Mouse (Mus musculus): ENCODE results near the gene Bpnt1. TPM values are rescaled to one million over a fixed set of nuclear protein-coding genes. Genes with fewer than 3 reads are reported as not detected.
A peak's percentile ranks its signal among the peaks of the same experiment; 100 is the strongest.

The Bpnt1 gene
- polyA plus RNA-seq (2015; fragmentation: Nextera tagmentation; extraction: Ambion mirVana), result 56.4 and 65.5 TPM in 2 replicates

- under 1% methylated on average over 32 of the region's 32 CpGs for WGBS
Observed at GRCm38 (mm10) chr1:185331983-185332430, at the start of gene Bpnt1. Bpnt1 (plus strand) TSS chr1:185332149.

DNA sequence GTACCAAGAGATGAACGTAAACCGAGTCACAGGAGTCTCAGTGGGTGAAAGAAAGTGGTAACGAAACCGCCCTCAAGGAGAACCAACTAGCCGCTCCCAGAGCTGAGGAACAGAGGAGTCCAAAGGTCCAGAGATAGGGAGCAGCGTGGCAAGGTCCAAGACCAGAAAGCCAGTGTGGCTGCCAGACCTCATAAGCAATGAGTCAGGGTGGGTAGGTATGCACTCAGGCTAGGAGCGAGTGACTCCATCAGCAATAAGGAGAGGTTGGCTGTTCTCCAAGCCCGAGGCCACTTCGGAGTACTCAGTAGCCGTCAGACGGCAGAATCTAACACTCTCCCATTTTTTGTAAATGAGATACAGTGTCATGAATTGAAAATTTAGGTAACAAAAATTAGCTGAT is 49.1 kb upstream of the Bpnt1 start:
- Histone ChIP-seq H3K27ac (ENCODE audit: low read length) (no peak overlapping the region), H3K36me3 (ENCODE audit: insufficient read depth, low read length) (peaks cover 69% of the 10 kb centered on the region), H3K4me1 (ENCODE audit: insufficient read depth, low read length) (no peaks in the 10 kb centered on the region), H3K27me3 (ENCODE audit: insufficient read depth, low read length) (no peaks in the 10 kb centered on the region), H3K9me3 (ENCODE audit: low read length) (no peaks in the 10 kb centered on the region), H3K4me2 (replicated peaks; ENCODE audit: low read depth, low read length) (no peak overlapping the region), H3K9ac (replicated peaks; ENCODE audit: low read length) (no peak overlapping the region), H3K4me3 (ENCODE audit: low read length) (no peak overlapping the region)
- no peak for ATAC-seq (ENCODE audit: low FRiP score, low TSS enrichment)
- WGBS, result 93% methylated on average over 11 of the region's 11 CpGs

More at GRCm38 (mm10) chr1:185331983-185332430, at the start of gene Bpnt1:
- Histone ChIP-seq H3K4me1 (ENCODE audit: insufficient read depth, low read length) (peaks cover 32% of the 10 kb centered on the region; the same call in 1 of the 2 replicates), H3K27me3 (ENCODE audit: insufficient read depth, low read length) (no peaks in the 10 kb centered on the region), H3K36me3 (ENCODE audit: insufficient read depth, low read length) (peaks cover 2% of the 10 kb centered on the region; the same call in 1 of the 2 replicates), H3K4me2 (replicated peaks; ENCODE audit: low read depth, low read length) (peak within 1 kb of the TSS; percentile 80), H3K4me3 (ENCODE audit: low read length) (peak within 1 kb of the TSS; percentile 73), H3K9me3 (ENCODE audit: low read length) (no peaks in the 10 kb centered on the region), H3K27ac (ENCODE audit: low read length) (peak within 1 kb of the TSS; percentile 95), H3K9ac (replicated peaks; ENCODE audit: low read length) (peak within 1 kb of the TSS; percentile 85)
- peak; percentile 89 for ATAC-seq (ENCODE audit: low FRiP score, low TSS enrichment)

DNA sequence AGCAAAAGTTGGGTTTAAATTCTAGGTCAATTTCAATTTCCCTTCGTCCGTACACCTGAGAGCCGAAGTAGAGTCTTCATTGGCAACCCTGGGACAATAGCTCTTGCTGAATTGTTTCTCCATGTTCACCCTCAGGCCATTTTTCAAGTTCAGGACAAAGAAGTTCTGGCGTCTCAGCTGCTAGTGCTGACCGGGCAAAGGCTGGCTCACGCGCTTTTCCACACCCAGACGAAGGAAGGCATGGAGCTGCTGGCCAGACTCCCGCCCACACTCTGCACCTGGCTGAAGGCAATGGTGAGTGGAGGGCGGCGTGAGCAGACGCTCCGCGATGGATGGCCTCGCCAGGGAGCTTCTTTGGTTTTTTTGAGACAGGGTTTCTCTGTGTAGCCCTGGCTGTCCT is 48.7 kb upstream of the Bpnt1 start:
- no peaks in the 10 kb centered on the region for H3K27me3 ChIP-seq (ENCODE audit: insufficient read depth, low read length)
- WGBS, result 91% methylated on average over 15 of the region's 15 CpGs
- no peaks in the 10 kb centered on the region for H3K4me1 ChIP-seq (ENCODE audit: insufficient read depth, low read length)
- ATAC-seq (ENCODE audit: low FRiP score, low TSS enrichment), result no peak
- H3K4me2 ChIP-seq (replicated peaks; ENCODE audit: low read depth, low read length), result no peak overlapping the region
- H3K9me3 ChIP-seq (ENCODE audit: low read length), result no peaks in the 10 kb centered on the region
- H3K27ac ChIP-seq (ENCODE audit: low read length), result no peak overlapping the region
- H3K9ac ChIP-seq (replicated peaks; ENCODE audit: low read length), result no peak overlapping the region
- peaks cover 68% of the 10 kb centered on the region for H3K36me3 ChIP-seq (ENCODE audit: insufficient read depth, low read length)
- no peak overlapping the region for H3K4me3 ChIP-seq (ENCODE audit: low read length)

- Histone ChIP-seq H3K4me1 (ENCODE audit: insufficient read depth, low read length) (no peaks in the 10 kb centered on the region), H3K27ac (ENCODE audit: low read length) (no peak overlapping the region), H3K4me2 (replicated peaks; ENCODE audit: low read depth, low read length) (no peak overlapping the region), H3K4me3 (ENCODE audit: low read length) (no peak overlapping the region), H3K9ac (replicated peaks; ENCODE audit: low read length) (no peak overlapping the region), H3K27me3 (ENCODE audit: insufficient read depth, low read length) (no peaks in the 10 kb centered on the region), H3K36me3 (ENCODE audit: insufficient read depth, low read length) (peaks cover 62% of the 10 kb centered on the region), H3K9me3 (ENCODE audit: low read length) (no peaks in the 10 kb centered on the region)
- 70% methylated on average over 4 of the region's 4 CpGs for WGBS
- peak; percentile 42; the same call in 1 of the 2 replicates for ATAC-seq (ENCODE audit: low FRiP score, low TSS enrichment)
Observed at GRCm38 (mm10) chr1:185284740-185285139, 47.2 kb upstream of the Bpnt1 start.

DNA sequence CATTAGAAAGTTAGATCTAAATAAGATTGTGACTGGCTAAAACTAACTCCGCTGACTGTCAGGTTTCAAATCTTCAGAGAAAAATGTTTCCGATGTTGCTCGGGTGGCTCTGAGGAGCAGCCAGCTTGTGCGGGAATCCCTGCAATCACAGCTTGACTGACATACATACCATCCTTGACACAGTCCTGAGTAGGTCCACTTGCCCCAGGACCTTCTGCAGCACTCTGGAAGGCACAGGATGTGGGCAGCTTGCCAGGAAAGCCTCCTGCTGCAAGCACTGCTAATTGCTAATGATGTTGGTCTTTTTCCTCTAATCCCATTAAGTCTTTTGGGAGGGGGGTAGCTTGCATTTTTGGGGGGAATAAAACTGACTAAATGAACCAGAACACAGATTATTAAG is 46.8 kb upstream of the Bpnt1 start:
- ATAC-seq (ENCODE audit: low FRiP score, low TSS enrichment), result no peak
- Histone ChIP-seq H3K4me1 (ENCODE audit: insufficient read depth, low read length) (no peaks in the 10 kb centered on the region), H3K27me3 (ENCODE audit: insufficient read depth, low read length) (no peaks in the 10 kb centered on the region), H3K4me3 (ENCODE audit: low read length) (no peak overlapping the region), H3K9me3 (ENCODE audit: low read length) (no peaks in the 10 kb centered on the region), H3K9ac (replicated peaks; ENCODE audit: low read length) (no peak overlapping the region), H3K4me2 (replicated peaks; ENCODE audit: low read depth, low read length) (no peak overlapping the region), H3K36me3 (ENCODE audit: insufficient read depth, low read length) (peaks cover 63% of the 10 kb centered on the region), H3K27ac (ENCODE audit: low read length) (no peak overlapping the region)
- 88% methylated on average over 4 of the region's 4 CpGs for WGBS

GRCm38 (mm10) chr1:185287066-185287465 is 44.9 kb upstream of the Bpnt1 start:
- Histone ChIP-seq H3K27me3 (ENCODE audit: insufficient read depth, low read length) (no peaks in the 10 kb centered on the region), H3K9ac (replicated peaks; ENCODE audit: low read length) (no peak overlapping the region), H3K27ac (ENCODE audit: low read length) (no peak overlapping the region), H3K4me3 (ENCODE audit: low read length) (no peak overlapping the region), H3K9me3 (ENCODE audit: low read length) (no peaks in the 10 kb centered on the region), H3K4me2 (replicated peaks; ENCODE audit: low read depth, low read length) (no peak overlapping the region), H3K36me3 (ENCODE audit: insufficient read depth, low read length) (peaks cover 69% of the 10 kb centered on the region), H3K4me1 (ENCODE audit: insufficient read depth, low read length) (no peaks in the 10 kb centered on the region)
- ATAC-seq (ENCODE audit: low FRiP score, low TSS enrichment), result no peak
- 78% methylated on average over 20 of the region's 20 CpGs for WGBS

DNA sequence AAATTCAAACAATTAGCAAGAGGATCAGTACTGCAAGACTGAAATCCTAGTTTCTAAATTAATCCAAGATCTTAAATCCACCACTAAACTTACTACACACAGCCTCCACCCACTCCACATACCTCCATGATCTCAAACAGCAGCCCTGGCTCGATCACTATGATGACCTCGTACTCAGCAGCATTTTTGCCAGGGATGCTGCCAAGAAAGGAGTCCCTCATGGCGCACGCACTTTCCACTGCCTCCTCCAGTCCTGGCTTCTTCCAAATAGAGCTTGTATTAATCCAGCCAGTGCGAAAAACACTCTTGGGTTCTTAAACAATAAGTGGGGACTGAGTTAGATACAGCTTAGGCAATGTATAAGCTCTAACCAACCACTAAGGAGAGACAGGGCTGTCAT is 42.7 kb upstream of the Bpnt1 start:
- Histone ChIP-seq H3K4me3 (ENCODE audit: low read length) (no peak overlapping the region), H3K36me3 (ENCODE audit: insufficient read depth, low read length) (peaks cover 62% of the 10 kb centered on the region), H3K27me3 (ENCODE audit: insufficient read depth, low read length) (no peaks in the 10 kb centered on the region), H3K9me3 (ENCODE audit: low read length) (no peaks in the 10 kb centered on the region), H3K4me2 (replicated peaks; ENCODE audit: low read depth, low read length) (no peak overlapping the region), H3K27ac (ENCODE audit: low read length) (no peak overlapping the region), H3K9ac (replicated peaks; ENCODE audit: low read length) (no peak overlapping the region), H3K4me1 (ENCODE audit: insufficient read depth, low read length) (no peaks in the 10 kb centered on the region)
- 69% methylated on average over 5 of the region's 5 CpGs for WGBS
- ATAC-seq (ENCODE audit: low FRiP score, low TSS enrichment), result no peak

- H3K27me3 ChIP-seq (ENCODE audit: insufficient read depth, low read length), result no peaks in the 10 kb centered on the region
- no peaks in the 10 kb centered on the region for H3K9me3 ChIP-seq (ENCODE audit: low read length)
- H3K9ac ChIP-seq (replicated peaks; ENCODE audit: low read length), result no peak overlapping the region
- H3K4me1 ChIP-seq (ENCODE audit: insufficient read depth, low read length), result no peaks in the 10 kb centered on the region
- ATAC-seq (ENCODE audit: low FRiP score, low TSS enrichment), result no peak
- no peak overlapping the region for H3K4me3 ChIP-seq (ENCODE audit: low read length)
- 86% methylated on average over 4 of the region's 4 CpGs for WGBS
- H3K36me3 ChIP-seq (ENCODE audit: insufficient read depth, low read length), result peaks cover 61% of the 10 kb centered on the region
- no peak overlapping the region for H3K27ac ChIP-seq (ENCODE audit: low read length)
- H3K4me2 ChIP-seq (replicated peaks; ENCODE audit: low read depth, low read length), result no peak overlapping the region
Observed at GRCm38 (mm10) chr1:185291336-185291735, 40.6 kb upstream of the Bpnt1 start.

DNA sequence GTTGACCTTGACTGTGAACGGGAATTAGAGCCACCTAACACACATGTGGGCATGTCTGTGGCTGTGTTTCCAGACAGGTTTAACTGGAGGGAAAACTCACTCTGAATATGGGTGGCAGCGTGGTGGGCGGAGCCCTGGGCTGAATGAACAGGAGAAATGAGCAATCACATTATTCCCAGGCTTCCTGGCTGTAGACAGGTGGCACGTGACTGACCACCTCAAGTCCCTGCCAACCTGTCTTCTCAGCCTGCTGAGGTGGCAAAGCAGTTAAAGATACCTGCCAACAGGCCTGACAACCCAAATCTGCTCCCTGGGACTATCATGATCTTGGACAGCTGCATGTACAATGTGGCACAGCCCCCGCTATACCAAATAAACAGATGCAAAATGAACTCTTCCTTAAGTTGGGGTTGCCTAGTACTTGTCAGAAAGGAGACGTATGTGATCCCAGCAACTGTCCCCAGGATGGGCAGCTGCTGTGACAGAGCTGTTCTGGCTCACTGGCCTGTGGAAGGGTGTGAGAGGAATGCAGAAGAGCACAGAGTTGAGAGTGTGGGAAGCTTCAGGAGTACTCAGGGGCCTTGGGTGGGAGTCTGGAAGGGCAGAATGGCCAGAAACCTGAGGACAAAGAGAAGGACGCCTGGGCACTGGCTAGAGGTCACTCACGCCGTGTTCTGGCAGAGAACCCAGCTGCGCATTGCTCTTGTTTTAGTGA is 39.1 kb upstream of the Bpnt1 start:
- H3K4me3 ChIP-seq (ENCODE audit: low read length), result no peak overlapping the region
- peak; percentile 92 for ATAC-seq (ENCODE audit: low FRiP score, low TSS enrichment)

GRCm38 (mm10) chr1:185296850-185297249 is 35.1 kb upstream of the Bpnt1 start:
- no peak for ATAC-seq (ENCODE audit: low FRiP score, low TSS enrichment)
- WGBS, result 94% methylated on average over 7 of the region's 7 CpGs

More for the DNA sequence above, 39.1 kb upstream of the Bpnt1 start:
- H3K27me3 ChIP-seq (ENCODE audit: insufficient read depth, low read length), result no peaks in the 10 kb centered on the region
- H3K9me3 ChIP-seq (ENCODE audit: low read length), result no peaks in the 10 kb centered on the region
- H3K9ac ChIP-seq (replicated peaks; ENCODE audit: low read length), result no peak overlapping the region
- 70% methylated on average over 10 of the region's 10 CpGs for WGBS
- H3K4me2 ChIP-seq (replicated peaks; ENCODE audit: low read depth, low read length), result no peak overlapping the region
- H3K4me1 ChIP-seq (ENCODE audit: insufficient read depth, low read length), result no peaks in the 10 kb centered on the region
- H3K36me3 ChIP-seq (ENCODE audit: insufficient read depth, low read length), result peaks cover 59% of the 10 kb centered on the region
- H3K27ac ChIP-seq (ENCODE audit: low read length), result 0 out of 2 replicates have a peak overlapping the region, but pooled peaks have one; percentile 0

More at GRCm38 (mm10) chr1:185296850-185297249, 35.1 kb upstream of the Bpnt1 start:
- Histone ChIP-seq H3K27me3 (ENCODE audit: insufficient read depth, low read length) (no peaks in the 10 kb centered on the region), H3K9me3 (ENCODE audit: low read length) (no peaks in the 10 kb centered on the region), H3K27ac (ENCODE audit: low read length) (no peak overlapping the region), H3K4me3 (ENCODE audit: low read length) (no peak overlapping the region), H3K9ac (replicated peaks; ENCODE audit: low read length) (no peak overlapping the region), H3K36me3 (ENCODE audit: insufficient read depth, low read length) (peaks cover 36% of the 10 kb centered on the region), H3K4me1 (ENCODE audit: insufficient read depth, low read length) (no peaks in the 10 kb centered on the region), H3K4me2 (replicated peaks; ENCODE audit: low read depth, low read length) (no peak overlapping the region)
